Mouse (Mus musculus) lung, adult 2 months (tissue): ENCODE data around the gene Ntn4. TPM values are rescaled to one million over a fixed set of nuclear protein-coding genes. Genes with fewer than 3 reads are reported as not detected.

Experiments used
- DNase-seq: peaks from one replicate; pipeline ENCODE4 v3.0.0; 2022
- H3K4me1 ChIP-seq: fragments of 200-500 bp; 2 replicates; pipeline ENCODE4 v1.6.1; 2011; ENCODE audit warnings: low read length; ENCODE audit not compliant: control insufficient read depth, insufficient read depth
- H3K4me3 ChIP-seq: fragments of 200-500 bp; replicated peaks from 2 replicates; pipeline ENCODE3; 2011; ENCODE audit warnings: low read depth, mild to moderate bottlenecking, control low read depth, low read length; ENCODE audit errors: extremely low read depth
- CTCF ChIP-seq: fragments of 200-500 bp; IDR thresholded peaks from 2 replicates; pipeline ENCODE4 v1.5.1; 2011; ENCODE audit warnings: mild to moderate bottlenecking, low read length, control low read depth; ENCODE audit not compliant: insufficient read depth
- POLR2A ChIP-seq: fragments of 200-500 bp; IDR thresholded peaks from 2 replicates; pipeline ENCODE4 v1.6.1; 2011; ENCODE audit warnings: low read depth, mild to moderate bottlenecking, control low read depth, low read length, borderline replicate concordance; ENCODE audit errors: extremely low read depth
- WGBS: fragments of 180-500 bp; shearing (Covaris S2); methylation state at CpG from one replicate; pipeline ENCODE4 v1.1.7; 2018; 5-methylcytosine and 5-hydroxymethylcytosine counted together
- polyA plus RNA-seq: library from polyadenylated mRNA; depleted of rRNA; stranded (reverse); fragments of >200 nt; gene quantifications from 2 replicates; pipeline ENCODE4 v1.2.3, GENCODE M21; 2012; rRNA removed

The Ntn4 gene
- polyA plus RNA-seq: 46.6 and 54.4 TPM in 2 replicates

GRCm38 (mm10) chr10:93640521-93640952 is at the start of gene Ntn4:
Gene Ntn4, plus strand, starts transcription at chr10:93640681.
- Histone ChIP-seq H3K4me1 (peaks cover 2% of the 10 kb centered on the region; the same call in 1 of the 2 replicates), H3K4me3 (peak within 1 kb of the TSS; percentile 69)
- no peak for TF ChIP-seq CTCF
- TF ChIP-seq POLR2A: no peak
- no peak for DNase-seq
- WGBS: 15% methylated on average over 15 of the region's 30 CpGs

GRCm38 (mm10) chr10:93592456-93592855 is 48.0 kb upstream of the Ntn4 start:
- no peak for TF ChIP-seq POLR2A
- TF ChIP-seq CTCF: no peak
- Histone ChIP-seq H3K4me3 (no peak overlapping the region), H3K4me1 (peaks cover 6% of the 10 kb centered on the region)
- no peak for DNase-seq
- WGBS: 56% methylated on average over 12 of the region's 12 CpGs

- peak; percentile 80 for DNase-seq
- TF ChIP-seq CTCF (peak; percentile 50), POLR2A (no peak; the same call in 1 of the 2 replicates)
- Histone ChIP-seq H3K4me1 (no peaks in the 10 kb centered on the region), H3K4me3 (peak overlapping the region; percentile 75)
- WGBS: 2% methylated on average over 22 of the region's 22 CpGs
These were observed 46.4 kb upstream of the Ntn4 start for GRCm38 (mm10) chr10:93594022-93594482.

- 45% methylated on average over 4 of the region's 4 CpGs for WGBS
- TF ChIP-seq CTCF (no peak), POLR2A (no peak)
- DNase-seq: no peak
- Histone ChIP-seq H3K4me3 (no peak overlapping the region), H3K4me1 (no peaks in the 10 kb centered on the region)
These were observed 44.6 kb upstream of the Ntn4 start for GRCm38 (mm10) chr10:93595831-93596230.

- H3K4me3 ChIP-seq: no peak overlapping the region
- no peaks in the 10 kb centered on the region for H3K4me1 ChIP-seq
- WGBS: 86% methylated on average over 3 of the region's 3 CpGs
- no peak for DNase-seq
- TF ChIP-seq CTCF (no peak), POLR2A (no peak)
These were observed 43.8 kb upstream of the Ntn4 start for GRCm38 (mm10) chr10:93596641-93597040.

- TF ChIP-seq POLR2A: no peak
- no peak for TF ChIP-seq CTCF
- no peak overlapping the region for H3K4me3 ChIP-seq
- 86% methylated on average over 5 of the region's 5 CpGs for WGBS
- no peak for DNase-seq
- H3K4me1 ChIP-seq: no peaks in the 10 kb centered on the region
These were observed 38.2 kb upstream of the Ntn4 start for GRCm38 (mm10) chr10:93602309-93602708.

- Histone ChIP-seq H3K4me3 (no peak overlapping the region), H3K4me1 (no peaks in the 10 kb centered on the region)
- 93% methylated on average over 1 of the region's 1 CpGs for WGBS
- DNase-seq: no peak
- TF ChIP-seq CTCF: no peak
- TF ChIP-seq POLR2A: no peak
These were observed 37.2 kb upstream of the Ntn4 start for GRCm38 (mm10) chr10:93603256-93603655.

GRCm38 (mm10) chr10:93606326-93606725 is 34.2 kb upstream of the Ntn4 start:
- WGBS: 84% methylated on average over 9 of the region's 9 CpGs
- TF ChIP-seq CTCF: no peak
- TF ChIP-seq POLR2A: no peak
- no peak for DNase-seq
- Histone ChIP-seq H3K4me3 (no peak overlapping the region), H3K4me1 (no peaks in the 10 kb centered on the region)

GRCm38 (mm10) chr10:93608051-93608450 is 32.4 kb upstream of the Ntn4 start:
- Histone ChIP-seq H3K4me1 (no peaks in the 10 kb centered on the region), H3K4me3 (no peak overlapping the region)
- WGBS: 46% methylated on average over 9 of the region's 9 CpGs
- TF ChIP-seq POLR2A (no peak), CTCF (peak; percentile 58)
- DNase-seq: no peak

- no peaks in the 10 kb centered on the region for H3K4me1 ChIP-seq
- no peak overlapping the region for H3K4me3 ChIP-seq
- WGBS: 91% methylated on average over 7 of the region's 7 CpGs
- no peak for TF ChIP-seq CTCF
- no peak for TF ChIP-seq POLR2A
- no peak for DNase-seq
These were observed 31.2 kb upstream of the Ntn4 start for GRCm38 (mm10) chr10:93609236-93609635.

GRCm38 (mm10) chr10:93610896-93611295 is 29.6 kb upstream of the Ntn4 start:
- DNase-seq: no peak
- WGBS: 91% methylated on average over 1 of the region's 1 CpGs
- TF ChIP-seq POLR2A (no peak), CTCF (no peak)
- Histone ChIP-seq H3K4me3 (no peak overlapping the region), H3K4me1 (no peaks in the 10 kb centered on the region)
